Mouse (Mus musculus) right cerebral cortex, adult 18-20 months (tissue): ENCODE results near the gene Dbf4.

Experiments used
- DNase-seq: peaks from one replicate; pipeline ENCODE4 v3.0.0; 2022; ENCODE audit warnings: mixed read lengths

Dbf4 gene

DNA sequence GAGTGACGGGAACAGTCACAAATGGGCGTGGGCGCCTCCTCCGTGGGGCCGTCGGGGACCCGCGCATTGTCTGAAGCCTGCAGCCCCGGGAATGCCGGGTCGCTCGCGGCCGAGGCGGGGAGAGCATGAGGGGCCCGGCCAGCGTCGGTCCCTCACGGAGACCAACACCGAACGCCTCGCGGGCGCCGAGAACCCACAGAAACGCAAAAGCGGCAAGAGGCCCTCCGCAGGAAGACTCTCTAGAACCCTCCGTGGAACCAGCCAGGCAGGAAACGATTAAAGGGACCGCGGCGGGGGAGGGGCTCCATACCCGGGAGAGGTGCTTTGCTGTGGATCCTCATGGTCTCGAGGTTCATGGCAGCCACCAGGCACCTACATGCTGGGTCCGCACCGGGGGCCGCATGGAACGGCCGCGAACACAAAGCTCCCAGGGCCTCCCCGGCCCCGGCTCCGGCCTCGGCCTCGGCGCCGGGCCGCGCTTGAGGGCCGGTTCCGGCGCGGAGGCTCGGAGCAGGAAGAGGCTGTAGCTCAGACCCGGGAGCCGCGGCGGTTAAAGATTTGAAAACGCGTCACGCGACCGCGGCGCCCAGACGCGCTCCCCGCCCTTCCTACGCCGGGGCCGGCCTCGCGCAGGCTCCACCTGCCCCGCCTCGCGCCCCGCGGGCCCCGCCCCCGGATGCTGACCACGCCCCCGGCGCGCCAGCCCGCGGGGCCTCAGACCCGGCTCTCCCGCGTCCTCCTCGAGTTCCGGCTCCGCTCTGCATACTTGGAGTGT is at the start of gene Dbf4, which contains the start of gene Slc25a40:
Dbf4 (minus strand) TSS at position 560 of the 775 bp plus-strand sequence.
Slc25a40 (plus strand) TSS at position 694 of the 775 bp plus-strand sequence.
- DNase-seq, result peak; percentile 92

DNA sequence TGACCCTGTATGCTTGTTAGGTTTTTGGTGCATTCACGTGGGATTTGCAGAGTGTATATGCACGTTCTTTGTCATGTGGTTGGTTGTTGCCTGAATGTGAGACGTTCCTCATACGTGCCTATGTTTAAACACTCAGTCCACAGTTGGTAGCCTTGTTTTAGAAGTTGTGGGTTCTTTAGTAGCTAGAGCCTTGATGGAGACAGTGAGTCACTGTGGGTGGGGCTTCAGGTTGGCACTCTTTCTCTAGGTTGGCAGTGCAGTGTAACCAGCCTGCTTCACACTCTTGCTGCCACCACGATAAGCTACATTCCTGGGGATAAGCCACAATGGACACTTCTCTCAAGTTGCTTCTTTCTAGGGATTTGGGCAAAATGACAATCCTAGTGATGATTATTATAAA is 34.0 kb upstream of the Dbf4 start:
- no peak for DNase-seq

DNA sequence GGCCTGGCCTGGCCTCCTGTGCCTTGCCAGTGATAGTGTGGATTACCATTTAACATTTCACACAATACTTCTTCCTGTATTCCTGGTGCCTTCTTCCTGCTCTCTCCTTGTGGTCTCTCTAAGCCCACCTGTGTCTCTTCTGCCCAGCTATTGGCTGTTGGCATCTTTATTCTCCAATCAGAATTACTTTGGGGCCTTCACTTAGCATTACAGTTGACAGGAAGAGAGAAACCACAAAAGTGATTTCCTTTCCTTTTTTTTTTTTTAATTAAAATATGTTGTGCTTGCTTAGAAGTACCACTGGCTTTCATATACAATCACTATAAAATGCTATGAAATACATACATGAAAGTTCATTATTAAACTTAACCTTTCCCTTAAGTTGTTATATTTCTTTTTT is 33.0 kb upstream of the Dbf4 start:
- DNase-seq, result no peak

DNA sequence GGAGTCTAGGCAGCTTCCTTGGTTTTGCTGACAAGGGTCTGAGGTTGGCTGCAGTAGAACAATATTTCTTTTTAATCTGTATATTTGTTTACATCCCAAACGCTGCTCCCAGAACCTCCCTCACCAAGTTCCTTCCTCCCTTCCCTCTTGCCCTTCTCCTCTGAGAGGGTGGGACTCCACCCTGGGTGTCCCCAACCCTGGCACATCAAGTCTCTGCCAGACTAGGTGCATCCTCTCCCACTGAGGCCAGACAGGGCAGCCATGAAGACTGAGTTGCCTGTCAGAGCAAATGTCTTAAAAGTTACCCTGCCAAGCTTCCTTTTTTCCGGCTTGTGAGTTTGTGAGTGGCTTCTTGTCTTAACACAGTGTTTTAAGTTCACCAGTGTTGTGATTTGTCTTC is 16.6 kb upstream of the Dbf4 start:
- DNase-seq, result no peak

DNA sequence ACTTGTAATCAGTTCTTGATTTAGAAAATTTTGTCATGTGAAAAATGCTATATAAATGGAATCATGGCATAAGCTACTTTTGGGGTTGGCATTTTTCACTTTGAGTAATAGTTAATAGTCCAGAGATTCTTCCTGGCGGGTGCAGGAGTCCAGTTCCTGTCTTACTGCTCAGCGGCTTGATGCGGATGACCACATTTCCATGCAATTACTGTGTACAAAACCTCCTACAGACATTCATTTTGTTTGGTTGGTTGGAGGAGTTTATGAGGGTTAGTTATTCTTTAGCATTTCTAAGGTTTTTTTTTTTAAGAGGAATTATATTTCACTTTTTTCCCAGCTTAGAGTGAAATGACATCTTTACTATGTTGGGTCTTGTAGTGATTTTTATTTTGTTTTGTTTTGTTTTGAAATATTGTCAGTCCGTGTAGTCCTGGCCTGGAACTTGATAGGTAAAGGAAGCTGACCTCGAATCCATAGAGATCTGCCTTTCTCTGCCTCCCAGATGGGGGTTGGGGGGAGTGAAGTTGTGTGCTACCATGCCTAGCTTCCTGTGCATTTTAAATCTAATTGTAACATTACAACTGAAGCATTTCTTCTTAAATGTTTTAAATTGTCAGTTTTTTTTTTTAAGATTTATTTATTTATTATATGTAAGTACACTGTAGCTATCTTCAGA is 15.1 kb upstream of the Dbf4 start:
- DNase-seq, result no peak

GRCm38 (mm10) chr5:8425899-8426298 is 3.4 kb upstream of the Dbf4 start:
- DNase-seq, result no peak

- DNase-seq, result no peak
Observed at GRCm38 (mm10) chr5:8424116-8424515, 1.6 kb upstream of the Dbf4 start.

DNA sequence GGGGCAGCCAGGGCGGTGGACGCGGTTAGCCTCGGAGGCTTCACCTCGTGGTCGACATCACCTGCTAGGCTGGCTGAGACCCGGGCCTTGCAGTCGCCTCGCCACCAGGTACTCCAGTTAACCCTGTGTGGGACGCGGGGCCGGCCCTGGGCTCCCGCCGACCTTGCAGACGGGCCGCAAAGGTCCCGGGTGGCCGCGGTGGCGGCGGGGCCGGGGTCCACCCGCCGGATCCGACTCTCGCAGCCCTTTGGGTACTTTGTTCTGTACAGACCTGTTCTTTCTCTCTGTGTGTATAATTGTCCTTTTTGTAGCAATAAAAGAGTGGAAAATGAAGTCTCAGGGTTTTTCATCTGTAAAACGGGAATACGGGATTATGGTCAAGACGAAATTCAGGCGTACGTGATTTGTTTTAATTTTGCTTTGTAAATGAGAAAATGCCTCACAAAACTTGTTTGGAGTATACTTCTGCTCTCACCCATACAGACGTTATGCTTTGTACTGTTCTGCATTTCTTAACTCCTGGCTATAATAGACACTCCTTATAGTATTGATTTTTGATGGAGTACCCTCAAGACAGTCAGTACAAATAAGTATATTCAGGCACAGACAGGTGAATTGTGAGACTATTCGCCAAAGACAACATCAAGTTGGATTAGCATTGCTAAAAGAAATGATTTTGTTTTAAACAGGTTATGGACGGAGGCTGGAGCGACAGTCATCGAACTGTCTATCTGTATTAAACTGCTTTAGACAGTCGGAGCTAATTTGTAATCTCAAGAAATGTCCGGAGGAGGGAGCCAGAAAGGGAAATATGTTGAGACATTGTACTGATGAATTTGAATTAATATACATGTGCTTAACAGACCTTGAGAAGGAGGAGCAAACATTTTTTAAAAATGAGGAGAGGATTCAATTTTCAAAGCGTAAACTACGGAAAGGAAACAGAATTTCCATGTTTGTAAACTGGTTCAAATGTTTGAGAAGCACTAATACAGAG is 714 bp upstream of the Dbf4 start:
- no peak for DNase-seq

DNA sequence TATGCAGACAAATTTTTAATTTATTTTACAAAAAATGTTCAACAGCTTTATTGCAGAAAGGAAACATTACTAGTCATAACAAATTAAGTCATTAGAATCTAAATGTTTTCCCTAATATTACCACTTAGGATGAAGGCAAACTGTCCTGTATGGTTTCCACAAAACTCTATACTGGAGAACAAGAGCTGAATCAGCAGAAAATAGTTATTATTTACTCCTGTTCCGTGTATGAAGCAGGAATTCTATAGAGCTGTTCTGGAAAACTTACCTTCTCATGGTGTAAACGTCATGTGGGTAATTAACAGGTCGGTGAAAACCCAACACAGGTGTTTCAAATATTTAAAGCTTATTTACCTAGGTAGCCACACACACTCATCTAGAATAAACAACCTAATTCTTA is 1.1 kb downstream of the Dbf4 start:
- DNase-seq, result no peak

GRCm38 (mm10) chr5:8417443-8417842 is 5.1 kb downstream of the Dbf4 start:
- DNase-seq, result no peak

GRCm38 (mm10) chr5:8416683-8417413 is 5.7 kb downstream of the Dbf4 start:
- DNase-seq, result no peak

DNA sequence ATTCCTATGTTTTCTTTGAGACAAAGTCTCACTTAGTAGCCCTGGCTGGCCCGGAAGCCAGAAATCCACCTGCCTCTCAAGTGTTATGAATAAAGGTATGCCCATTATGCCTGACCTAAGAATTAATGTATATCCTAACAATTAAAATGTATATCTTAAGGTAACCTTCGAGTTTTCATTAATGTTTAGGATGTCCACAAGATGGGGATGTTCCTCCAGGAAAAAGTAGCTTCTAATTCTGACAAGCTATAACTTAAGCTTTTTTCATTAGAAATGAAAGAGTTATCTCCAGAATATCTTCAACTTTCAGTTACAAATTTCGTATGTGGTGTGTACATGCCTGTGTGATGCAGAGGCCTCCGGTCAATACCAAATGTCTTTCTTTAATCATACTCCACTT is 13.8 kb downstream of the Dbf4 start:
- DNase-seq, result no peak

GRCm38 (mm10) chr5:8397587-8398249 is 24.8 kb downstream of the Dbf4 start:
- DNase-seq, result peak; percentile 18

GRCm38 (mm10) chr5:8393891-8394583 is 28.5 kb downstream of the Dbf4 start:
- DNase-seq, result no peak

- no peak for DNase-seq
Observed at GRCm38 (mm10) chr5:8374297-8374906, 48.1 kb downstream of the Dbf4 start.

- no peak for DNase-seq
Observed at GRCm38 (mm10) chr5:8373415-8373814, 49.1 kb downstream of the Dbf4 start.

- no peak for DNase-seq
Observed at GRCm38 (mm10) chr5:8368781-8369180, 53.7 kb downstream of the Dbf4 start.

- no peak for DNase-seq
Observed at GRCm38 (mm10) chr5:8368328-8368692, 54.2 kb downstream of the Dbf4 start.

DNA sequence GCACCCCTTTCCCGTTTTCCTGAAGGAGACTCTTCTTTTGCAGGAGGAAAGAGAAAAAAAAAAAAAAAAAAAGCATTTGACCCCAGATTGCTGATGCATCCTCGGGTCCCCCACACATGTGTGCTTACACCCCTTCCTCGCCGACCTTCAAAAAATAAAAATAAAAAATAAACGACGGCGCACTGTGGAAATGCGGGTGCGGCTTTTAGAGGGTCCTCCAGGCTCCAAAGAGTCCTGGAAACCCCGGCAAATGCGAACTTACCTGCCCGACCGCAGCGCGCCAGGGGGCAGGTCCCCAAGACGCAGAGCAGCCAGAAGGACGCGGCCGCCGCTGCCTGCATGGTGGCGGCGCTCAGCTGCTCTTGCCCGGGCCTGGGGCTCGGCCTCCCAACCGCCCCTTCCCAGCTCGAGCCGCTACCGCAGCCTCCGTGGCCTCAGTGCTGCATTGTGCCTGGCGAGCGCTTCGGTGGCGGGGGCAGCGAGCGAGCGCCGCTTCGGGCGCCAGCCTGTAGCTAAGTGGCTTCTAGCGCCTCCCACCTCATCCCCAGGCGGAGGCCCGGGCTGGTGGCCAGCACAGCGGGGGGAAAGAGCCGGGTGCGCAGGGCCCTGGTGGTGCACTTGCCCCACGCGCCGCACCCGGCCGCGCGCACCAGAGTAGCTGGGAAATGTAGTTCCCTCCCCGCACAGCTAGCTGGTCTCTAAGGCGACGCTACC is 54.7 kb downstream of the Dbf4 start, which contains the start of gene Adam22:
Adam22 (minus strand) TSS at position 547 of the 714 bp plus-strand sequence.
- peak; percentile 97 for DNase-seq
